Mouse (Mus musculus): Measurements from ENCODE around the gene Sall1.

The Sall1 gene

DNA sequence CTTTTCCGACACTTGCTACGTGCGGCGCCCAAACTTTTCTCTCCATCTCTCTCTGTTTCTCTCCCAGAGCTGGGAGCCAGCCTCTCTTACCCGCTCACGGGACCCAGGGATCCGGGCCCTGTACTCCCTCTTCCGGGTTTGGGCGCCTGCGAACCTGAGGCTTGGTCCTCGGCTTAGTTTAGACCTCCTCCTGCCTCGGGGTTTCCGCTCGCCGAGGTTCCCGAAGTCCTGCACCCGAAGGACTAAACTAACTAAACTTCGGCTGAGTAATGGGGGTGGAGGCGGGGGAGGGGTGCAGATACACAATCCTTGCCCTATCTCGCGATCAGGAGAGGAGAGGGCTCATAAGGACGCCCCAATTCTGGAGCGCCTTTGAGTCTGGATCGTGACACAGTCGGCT, at the start of gene Sall1:
TSS of gene Sall1 (minus strand) at position 223 of the 400 bp plus-strand sequence.
- DNase-seq (ENCODE audit: low spot score): no peak

DNA sequence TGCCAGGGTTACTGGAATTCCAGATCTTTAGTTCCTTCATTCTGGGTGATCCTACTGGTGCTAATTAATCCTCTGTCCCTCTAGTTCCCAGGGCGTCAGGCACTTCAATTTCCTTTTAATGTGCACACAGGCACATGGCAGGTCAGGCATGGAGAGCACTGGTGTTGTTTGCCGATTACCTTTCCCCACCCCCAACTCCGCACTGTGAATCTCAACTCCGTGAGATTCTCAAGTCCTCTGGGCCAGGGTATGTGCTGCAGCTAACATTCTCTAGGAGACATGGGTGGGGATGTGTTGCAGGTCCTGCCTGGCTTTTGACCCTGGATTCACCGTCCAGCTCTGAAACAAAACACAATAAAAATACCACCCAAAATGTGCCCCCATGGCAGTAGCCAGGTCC, 46.0 kb upstream of the Sall1 start:
- no peak for DNase-seq (ENCODE audit: low spot score)

GRCm38 (mm10) chr8:89079147-89079546, 35.2 kb upstream of the Sall1 start:
- DNase-seq (ENCODE audit: low spot score): no peak

DNA sequence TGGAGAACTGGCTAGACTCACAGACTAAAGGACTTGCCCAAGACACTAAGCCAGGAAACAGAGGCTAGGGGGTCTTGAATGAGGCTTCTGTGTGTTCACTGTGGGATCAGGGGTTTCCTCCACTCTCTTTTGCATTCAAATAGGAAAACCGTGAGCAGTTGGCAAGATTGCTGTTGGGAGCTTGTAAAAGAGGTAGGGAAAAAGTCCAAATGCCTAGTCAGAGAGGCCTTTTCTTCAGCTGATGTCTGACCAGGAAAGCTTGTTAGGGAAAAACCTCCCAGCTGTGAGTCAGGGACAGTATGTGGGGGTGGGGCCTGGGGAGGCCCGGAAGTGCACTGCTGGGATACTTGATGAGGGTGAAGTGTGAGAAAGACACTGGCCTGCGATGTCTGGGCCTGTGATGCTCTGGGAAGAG, 29.0 kb upstream of the Sall1 start:
- no peak for DNase-seq (ENCODE audit: low spot score)

GRCm38 (mm10) chr8:89067499-89067898, 23.5 kb upstream of the Sall1 start:
- no peak for DNase-seq (ENCODE audit: low spot score)

DNA sequence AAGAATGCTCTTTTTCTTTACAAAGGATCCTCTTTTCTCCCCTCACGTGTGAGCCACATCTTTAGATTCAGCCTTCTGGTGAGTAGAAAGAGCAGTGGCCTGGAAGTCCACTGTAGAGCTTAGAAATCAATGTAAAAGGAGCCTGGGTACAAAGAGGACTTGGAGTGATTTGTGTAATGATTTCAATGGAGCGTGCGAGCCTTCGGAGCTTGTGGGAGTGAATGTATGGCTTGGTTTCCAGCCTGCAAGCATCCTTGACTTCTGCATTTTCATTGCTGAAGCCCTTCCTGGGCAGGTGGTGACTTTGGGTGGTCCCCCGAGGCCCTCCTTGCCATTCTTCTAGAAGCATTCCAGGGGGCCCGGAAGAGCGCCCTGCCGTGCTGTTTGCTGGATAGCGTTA, 20.1 kb upstream of the Sall1 start:
- no peak for DNase-seq (ENCODE audit: low spot score)

DNA sequence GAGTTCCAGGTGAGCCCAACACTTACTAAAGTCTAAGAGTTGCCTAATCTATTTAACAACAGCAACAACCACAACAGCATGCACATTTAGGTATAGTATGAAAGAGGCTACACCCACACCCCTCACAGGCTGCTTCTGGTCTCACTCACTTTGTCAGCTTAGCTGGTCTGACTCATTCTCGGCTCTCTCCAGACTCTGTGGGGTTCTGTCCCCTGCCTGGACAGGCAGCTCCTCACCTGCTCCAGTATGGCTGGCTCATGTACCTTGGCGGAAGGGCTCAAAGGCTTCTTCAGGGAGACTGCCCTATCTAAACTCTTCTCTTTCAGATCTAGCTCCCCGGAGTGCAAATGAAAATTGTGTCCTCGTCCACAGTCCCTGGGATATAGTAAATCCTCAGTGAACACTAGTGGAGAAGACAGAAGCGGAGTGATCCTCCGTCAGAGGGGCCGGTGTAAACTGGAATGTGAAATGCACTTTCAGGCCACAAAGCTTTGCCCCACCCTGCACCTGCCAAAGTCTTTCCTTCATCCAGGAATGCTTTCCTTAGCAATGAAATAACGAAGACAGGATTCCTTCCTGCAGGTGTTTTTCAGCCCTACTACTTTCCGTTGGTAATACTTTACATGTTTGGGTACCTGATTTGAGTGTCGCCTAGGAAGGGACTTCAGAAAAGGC, 19.5 kb upstream of the Sall1 start:
- no peak for DNase-seq (ENCODE audit: low spot score)

DNA sequence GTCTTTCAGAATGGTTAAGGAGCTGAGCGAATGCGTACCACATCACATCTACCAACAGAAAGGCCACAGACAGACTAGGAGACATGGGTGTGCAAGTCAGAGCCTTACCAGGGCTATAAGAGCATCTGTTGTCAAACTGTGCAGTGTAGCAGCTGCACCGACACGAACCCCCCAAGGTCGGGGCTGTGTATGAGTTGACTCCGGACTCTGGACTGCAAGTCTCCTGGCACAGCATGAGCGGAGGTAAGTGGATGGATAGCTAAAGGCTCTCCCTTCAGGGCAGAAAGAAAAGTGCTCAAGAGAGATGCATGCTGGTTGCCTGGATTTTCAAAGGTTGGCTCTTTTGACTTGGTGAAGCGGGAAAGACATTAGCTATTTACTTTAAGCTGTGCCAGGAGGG, 16.8 kb upstream of the Sall1 start:
- no peak for DNase-seq (ENCODE audit: low spot score)

DNA sequence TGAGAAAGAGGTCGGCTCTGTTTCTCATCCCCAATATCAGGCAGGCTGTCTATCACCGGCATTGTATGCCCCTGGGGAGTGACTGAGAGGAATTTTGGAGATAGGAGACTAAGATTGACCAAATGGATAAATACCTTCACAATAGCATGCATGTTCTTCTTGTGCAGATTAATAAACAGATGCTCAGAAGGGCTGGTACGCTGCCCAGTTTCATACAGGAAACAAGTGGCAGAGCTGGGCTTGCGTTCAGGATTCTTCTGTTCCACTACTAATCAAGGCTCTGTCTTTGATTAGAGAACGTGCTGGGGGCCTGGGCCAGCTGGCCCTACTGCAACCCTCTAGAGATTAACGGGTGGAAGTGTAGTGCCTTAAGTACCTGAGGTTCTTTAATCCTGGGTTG, 15.5 kb upstream of the Sall1 start:
- no peak for DNase-seq (ENCODE audit: low spot score)

DNA sequence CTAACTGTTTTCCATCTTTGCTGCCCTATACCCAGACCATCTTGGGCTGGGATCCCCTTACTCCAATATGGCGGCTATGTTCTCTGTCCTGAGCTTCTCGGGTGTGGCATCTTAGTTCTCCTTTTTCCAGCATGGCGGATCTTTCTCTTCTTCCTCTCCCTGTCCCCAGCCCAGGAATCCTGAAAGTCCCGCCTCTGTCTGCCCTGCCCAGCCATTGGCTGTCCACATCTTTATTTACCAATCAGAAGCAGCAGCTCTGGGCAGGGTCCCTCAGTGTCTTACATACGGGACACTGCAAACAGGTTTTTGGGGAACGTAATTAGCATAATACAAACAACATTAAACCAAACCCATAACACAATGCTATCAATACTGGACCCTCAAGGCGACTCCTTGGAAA, 8.9 kb upstream of the Sall1 start:
- no peak for DNase-seq (ENCODE audit: low spot score)

DNA sequence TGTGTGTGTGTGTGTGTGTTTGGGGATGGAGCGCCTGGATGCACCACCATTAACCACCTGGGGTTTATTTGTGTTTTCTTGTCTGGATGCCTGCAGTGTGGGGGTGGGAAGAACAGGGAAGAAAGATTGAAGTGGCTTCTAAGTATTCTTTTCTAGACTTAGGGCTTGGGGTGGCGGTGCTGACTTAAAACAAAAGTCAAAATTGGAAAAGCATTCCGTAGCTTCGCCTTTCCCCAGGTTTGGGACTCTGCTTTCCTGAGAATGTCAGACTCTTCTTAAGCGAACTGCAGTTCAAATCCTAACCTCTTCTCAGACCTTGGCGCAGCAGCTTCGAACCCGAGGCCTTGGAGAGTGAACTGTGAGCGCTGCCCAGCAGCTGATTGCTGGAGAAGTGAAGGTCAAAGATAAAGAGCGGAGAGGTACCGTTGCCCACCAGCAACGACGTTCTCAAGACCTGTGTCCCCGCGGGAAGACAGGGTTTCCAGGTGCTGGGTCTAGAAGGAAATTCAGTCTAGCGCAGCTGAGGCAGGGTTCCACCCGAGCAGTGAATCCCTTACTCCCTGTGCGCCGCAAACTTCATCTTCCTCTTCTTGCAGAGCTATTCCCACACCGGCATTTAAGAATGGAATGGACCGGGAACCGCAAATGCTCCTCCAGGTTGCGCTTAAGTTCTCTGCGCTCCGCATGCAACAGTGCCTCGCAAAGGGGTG, 2.8 kb upstream of the Sall1 start:
- no peak for DNase-seq (ENCODE audit: low spot score)

DNA sequence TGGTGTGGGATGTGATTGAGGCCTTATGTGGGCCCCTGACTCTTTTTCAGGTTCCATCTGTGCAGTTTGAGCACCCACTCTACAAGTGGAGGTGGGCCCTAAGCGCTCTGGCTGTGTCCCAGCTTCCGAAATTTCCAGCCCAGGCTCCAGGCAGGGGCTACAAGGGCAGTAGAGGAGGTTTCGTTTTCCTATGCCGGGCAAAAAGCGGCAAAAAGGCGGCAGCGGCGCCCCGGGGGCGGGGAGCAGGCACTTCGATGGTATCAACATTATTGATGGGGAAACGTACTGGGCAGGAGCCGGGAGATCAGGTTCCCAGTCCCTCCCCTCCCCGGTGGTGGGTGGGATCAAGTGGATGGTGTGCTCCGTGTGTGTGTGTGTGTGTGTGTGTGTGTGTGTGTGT, 2.3 kb upstream of the Sall1 start:
- DNase-seq (ENCODE audit: low spot score): no peak

- DNase-seq (ENCODE audit: low spot score): no peak
These were observed 1.8 kb upstream of the Sall1 start for GRCm38 (mm10) chr8:89045726-89046125.

DNA sequence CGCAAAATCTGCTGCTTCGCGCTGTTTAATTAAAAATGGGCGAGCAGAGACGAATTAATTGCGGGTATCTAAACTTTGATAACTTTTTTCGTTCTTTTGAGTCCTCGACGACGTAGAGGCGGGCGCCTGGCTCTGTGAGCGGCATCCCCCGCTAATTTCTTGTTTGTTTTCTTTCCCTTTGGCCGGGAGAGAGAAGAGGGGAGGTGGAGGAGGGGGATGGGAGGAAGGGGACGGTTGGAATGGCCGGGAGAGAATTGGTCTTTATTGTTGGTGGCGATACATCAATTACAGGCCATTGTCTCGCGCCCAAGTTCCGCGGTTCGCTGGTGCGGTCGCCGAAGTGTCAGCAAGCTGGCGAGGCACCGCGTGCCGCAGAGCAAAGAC, 1.2 kb upstream of the Sall1 start:
- no peak for DNase-seq (ENCODE audit: low spot score)

DNA sequence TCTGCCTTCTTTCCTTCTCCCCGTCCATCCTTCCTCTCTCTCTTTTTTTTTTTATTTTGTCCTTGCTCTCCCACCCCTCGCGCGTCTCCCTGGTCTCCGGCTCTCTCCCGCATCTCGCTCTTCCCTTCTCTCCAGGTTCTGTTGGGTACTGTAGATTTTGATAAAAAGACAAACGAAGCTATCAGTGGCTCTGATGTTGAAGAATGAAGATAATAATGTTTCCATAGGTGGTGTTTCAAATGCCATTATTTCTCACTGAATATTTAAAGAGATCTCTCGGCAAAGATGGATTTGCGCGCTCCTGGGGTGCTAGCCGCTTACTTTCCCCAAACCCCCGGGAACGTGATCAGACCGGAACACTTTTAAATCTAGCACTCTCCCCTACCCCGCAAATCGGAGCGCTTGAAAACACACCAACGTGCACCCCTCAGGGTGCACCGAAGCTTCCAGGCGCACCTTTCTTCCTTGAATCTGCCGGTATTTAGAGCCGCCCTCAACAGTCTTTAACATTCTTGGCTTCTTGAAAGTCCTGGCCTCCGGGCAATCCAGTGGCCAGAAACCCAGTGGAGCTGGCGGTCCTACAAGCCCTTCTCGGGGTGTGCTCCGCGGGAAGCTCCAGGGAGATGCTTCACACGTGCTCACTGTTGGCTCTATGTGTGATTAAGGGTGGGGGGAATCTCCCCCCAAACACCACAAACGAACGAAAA, 702 bp upstream of the Sall1 start:
- no peak for DNase-seq (ENCODE audit: low spot score)

GRCm38 (mm10) chr8:89043371-89043841, 556 bp downstream of the Sall1 start:
- DNase-seq (ENCODE audit: low spot score): peak; percentile 44

GRCm38 (mm10) chr8:89042560-89043370, 1.2 kb downstream of the Sall1 start:
- peak; percentile 51 for DNase-seq (ENCODE audit: low spot score)

GRCm38 (mm10) chr8:89042118-89042460, 1.9 kb downstream of the Sall1 start:
- DNase-seq (ENCODE audit: low spot score): no peak

- no peak for DNase-seq (ENCODE audit: low spot score)
These were observed 2.4 kb downstream of the Sall1 start for GRCm38 (mm10) chr8:89041421-89042117.

GRCm38 (mm10) chr8:89040751-89041420, 3.1 kb downstream of the Sall1 start:
- DNase-seq (ENCODE audit: low spot score): no peak

GRCm38 (mm10) chr8:89039890-89040289, 4.1 kb downstream of the Sall1 start:
- no peak for DNase-seq (ENCODE audit: low spot score)
